Mouse (Mus musculus): ENCODE measurements at regions not wholly inside any gene's neighbourhood (a gene's known extent, or its start where the extent isn't known, plus 50 kb on each side); places are given as distances from the start of the nearest gene placed in this dataset.
A peak's percentile ranks its signal among the peaks of the same experiment; 100 is the strongest.

DNA sequence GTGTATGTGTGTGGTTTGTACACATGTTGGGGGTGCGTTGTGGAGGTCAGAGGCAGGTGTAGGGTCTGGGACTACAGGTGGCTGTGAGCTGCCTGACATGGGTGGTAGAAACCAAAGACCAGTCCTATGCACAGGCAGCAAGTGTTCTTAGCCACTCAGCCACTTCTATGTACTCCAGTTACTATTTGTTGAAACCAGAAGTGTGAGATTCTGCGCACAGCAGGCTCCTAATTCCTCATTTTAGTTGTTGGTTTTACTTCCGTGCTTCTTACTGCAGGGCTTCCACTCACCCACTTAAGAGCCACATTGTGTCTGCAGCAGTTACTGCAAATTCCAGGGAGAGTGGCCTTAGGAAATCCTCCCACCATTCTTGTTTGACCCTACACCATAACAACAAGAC, 208.0 kb upstream of the Runx1 start:
- no peak overlapping the region for H3K27ac ChIP-seq (ENCODE audit: low read length)
- peak; percentile 61 for DNase-seq (ENCODE audit: low spot score)

DNA sequence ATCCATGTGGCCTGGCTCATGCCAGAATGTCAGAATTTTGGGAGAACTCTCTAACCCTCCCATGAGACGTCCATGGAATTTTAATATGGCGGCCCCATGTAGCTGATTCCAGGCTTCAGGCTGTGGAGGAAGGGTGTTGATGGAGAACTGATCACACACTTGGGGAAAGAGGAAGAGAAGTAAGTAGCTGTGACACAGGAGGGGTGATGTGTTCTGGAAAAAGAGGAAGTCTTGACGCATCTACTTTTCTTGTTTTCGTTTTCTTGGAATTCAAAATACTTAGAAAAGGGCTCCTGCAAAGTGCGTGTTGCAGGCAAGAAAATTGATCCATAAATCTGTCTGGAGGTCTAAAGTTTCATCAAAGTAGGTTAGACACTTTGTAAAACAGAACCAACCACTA, 205.7 kb upstream of the Runx1 start:
- 77% methylated on average over 5 of the region's 5 CpGs for WGBS

More for the DNA sequence above, 208.0 kb upstream of the Runx1 start:
- Histone ChIP-seq H3K4me2 (replicated peaks; ENCODE audit: low read depth, low read length) (no peak overlapping the region), H3K9me3 (ENCODE audit: low read length) (no peaks in the 10 kb centered on the region), H3K4me1 (ENCODE audit: insufficient read depth, low read depth, low read length) (no peaks in the 10 kb centered on the region), H3K9ac (replicated peaks; ENCODE audit: low read depth) (no peak overlapping the region), H3K27me3 (replicated peaks; ENCODE audit: insufficient read depth, low read length) (no peaks in the 10 kb centered on the region), H3K36me3 (ENCODE audit: insufficient read depth, low read length) (no peaks in the 10 kb centered on the region), H3K4me3 (ENCODE audit: low read depth, low read length) (no peak overlapping the region)
- WGBS = 49% methylated on average over 3 of the region's 3 CpGs
- TF ChIP-seq EP300 (IDR thresholded peaks at IDR 0.05) = no peak
- TF ChIP-seq CTCF (IDR thresholded peaks at IDR 0.05) = no peak
- ATAC-seq = peak; percentile 43; the same call in 1 of the 2 replicates

GRCm38 (mm10) chr16:93028640-93029039, 202.7 kb upstream of the Runx1 start:
- Histone ChIP-seq H3K36me3 (ENCODE audit: insufficient read depth, low read length) (no peaks in the 10 kb centered on the region), H3K27ac (ENCODE audit: low read length) (no peak overlapping the region), H3K27me3 (replicated peaks; ENCODE audit: insufficient read depth, low read length) (no peaks in the 10 kb centered on the region), H3K9ac (replicated peaks; ENCODE audit: low read depth) (no peak overlapping the region), H3K4me3 (ENCODE audit: low read depth, low read length) (no peak overlapping the region), H3K9me3 (ENCODE audit: low read length) (no peaks in the 10 kb centered on the region), H3K4me2 (replicated peaks; ENCODE audit: low read depth, low read length) (no peak overlapping the region), H3K4me1 (ENCODE audit: insufficient read depth, low read depth, low read length) (no peaks in the 10 kb centered on the region)
- 0 out of 2 replicates have a peak, but pooled peaks have one; percentile 14 for TF ChIP-seq EP300 (IDR thresholded peaks at IDR 0.05)
- TF ChIP-seq CTCF (IDR thresholded peaks at IDR 0.05) = no peak
- ATAC-seq = no peak
- 75% methylated on average over 7 of the region's 7 CpGs for WGBS
- no peak for DNase-seq (ENCODE audit: low spot score)

More for the DNA sequence above, 205.7 kb upstream of the Runx1 start:
- Histone ChIP-seq H3K9me3 (ENCODE audit: low read length) (no peaks in the 10 kb centered on the region), H3K27ac (ENCODE audit: low read length) (no peak overlapping the region), H3K27me3 (replicated peaks; ENCODE audit: insufficient read depth, low read length) (no peaks in the 10 kb centered on the region), H3K4me3 (ENCODE audit: low read depth, low read length) (no peak overlapping the region), H3K36me3 (ENCODE audit: insufficient read depth, low read length) (no peaks in the 10 kb centered on the region), H3K9ac (replicated peaks; ENCODE audit: low read depth) (no peak overlapping the region), H3K4me2 (replicated peaks; ENCODE audit: low read depth, low read length) (no peak overlapping the region), H3K4me1 (ENCODE audit: insufficient read depth, low read depth, low read length) (no peaks in the 10 kb centered on the region)
- DNase-seq (ENCODE audit: low spot score) (peak; percentile 52), ATAC-seq (no peak)
- no peak for TF ChIP-seq EP300 (IDR thresholded peaks at IDR 0.05)

- H3K4me2 ChIP-seq (replicated peaks; ENCODE audit: low read depth, low read length) = no peak overlapping the region
- TF ChIP-seq EP300 (IDR thresholded peaks at IDR 0.05) (no peak), CTCF (IDR thresholded peaks at IDR 0.05) (no peak)
- no peaks in the 10 kb centered on the region for H3K9me3 ChIP-seq (ENCODE audit: low read length)
- no peaks in the 10 kb centered on the region for H3K4me1 ChIP-seq (ENCODE audit: insufficient read depth, low read depth, low read length)
- no peak overlapping the region for H3K9ac ChIP-seq (replicated peaks; ENCODE audit: low read depth)
- ATAC-seq (no peak), DNase-seq (ENCODE audit: low spot score) (no peak)
- H3K4me3 ChIP-seq (ENCODE audit: low read depth, low read length) = no peak overlapping the region
- no peak overlapping the region for H3K27ac ChIP-seq (ENCODE audit: low read length)
- no peaks in the 10 kb centered on the region for H3K36me3 ChIP-seq (ENCODE audit: insufficient read depth, low read length)
- WGBS = 84% methylated on average over 7 of the region's 7 CpGs
- H3K27me3 ChIP-seq (replicated peaks; ENCODE audit: insufficient read depth, low read length) = no peaks in the 10 kb centered on the region
Observed at GRCm38 (mm10) chr16:93028016-93028415, 202.1 kb upstream of the Runx1 start.

- WGBS = 24% methylated on average over 11 of the region's 11 CpGs
- H3K4me3 ChIP-seq (ENCODE audit: low read depth, low read length) = no peak overlapping the region
Observed at GRCm38 (mm10) chr16:93026094-93026648, 200.2 kb upstream of the Runx1 start.

GRCm38 (mm10) chr16:93019800-93020555, 194.0 kb upstream of the Runx1 start:
- ATAC-seq (no peak), DNase-seq (ENCODE audit: low spot score) (no peak)
- Histone ChIP-seq H3K9me3 (ENCODE audit: low read length) (no peaks in the 10 kb centered on the region), H3K27me3 (replicated peaks; ENCODE audit: insufficient read depth, low read length) (no peaks in the 10 kb centered on the region), H3K4me2 (replicated peaks; ENCODE audit: low read depth, low read length) (no peak overlapping the region), H3K27ac (ENCODE audit: low read length) (no peak overlapping the region), H3K4me1 (ENCODE audit: insufficient read depth, low read depth, low read length) (no peaks in the 10 kb centered on the region), H3K36me3 (ENCODE audit: insufficient read depth, low read length) (no peaks in the 10 kb centered on the region), H3K4me3 (ENCODE audit: low read depth, low read length) (no peak overlapping the region), H3K9ac (replicated peaks; ENCODE audit: low read depth) (no peak overlapping the region)
- 78% methylated on average over 7 of the region's 7 CpGs for WGBS
- TF ChIP-seq EP300 (IDR thresholded peaks at IDR 0.05) = no peak
- TF ChIP-seq CTCF (IDR thresholded peaks at IDR 0.05) = no peak

More at GRCm38 (mm10) chr16:93026094-93026648, 200.2 kb upstream of the Runx1 start:
- H3K4me2 ChIP-seq (replicated peaks; ENCODE audit: low read depth, low read length) = no peak overlapping the region
- H3K4me1 ChIP-seq (ENCODE audit: insufficient read depth, low read depth, low read length) = no peaks in the 10 kb centered on the region
- H3K27me3 ChIP-seq (replicated peaks; ENCODE audit: insufficient read depth, low read length) = no peaks in the 10 kb centered on the region
- no peak overlapping the region for H3K9ac ChIP-seq (replicated peaks; ENCODE audit: low read depth)
- TF ChIP-seq EP300 (IDR thresholded peaks at IDR 0.05) (no peak), CTCF (IDR thresholded peaks at IDR 0.05) (no peak)
- no peaks in the 10 kb centered on the region for H3K36me3 ChIP-seq (ENCODE audit: insufficient read depth, low read length)
- DNase-seq (ENCODE audit: low spot score) (no peak), ATAC-seq (no peak)
- H3K27ac ChIP-seq (ENCODE audit: low read length) = no peak overlapping the region
- H3K9me3 ChIP-seq (ENCODE audit: low read length) = no peaks in the 10 kb centered on the region

All from lung, postnatal 0 days (tissue).